Mouse (Mus musculus): Measurements from ENCODE around the gene Xxylt1. TPM values are rescaled to one million over a fixed set of nuclear protein-coding genes. Genes with fewer than 3 reads are reported as not detected.

Gene Xxylt1
- polyA plus RNA-seq, 1 experiment from 2014 or later, result 11.7 TPM

DNA sequence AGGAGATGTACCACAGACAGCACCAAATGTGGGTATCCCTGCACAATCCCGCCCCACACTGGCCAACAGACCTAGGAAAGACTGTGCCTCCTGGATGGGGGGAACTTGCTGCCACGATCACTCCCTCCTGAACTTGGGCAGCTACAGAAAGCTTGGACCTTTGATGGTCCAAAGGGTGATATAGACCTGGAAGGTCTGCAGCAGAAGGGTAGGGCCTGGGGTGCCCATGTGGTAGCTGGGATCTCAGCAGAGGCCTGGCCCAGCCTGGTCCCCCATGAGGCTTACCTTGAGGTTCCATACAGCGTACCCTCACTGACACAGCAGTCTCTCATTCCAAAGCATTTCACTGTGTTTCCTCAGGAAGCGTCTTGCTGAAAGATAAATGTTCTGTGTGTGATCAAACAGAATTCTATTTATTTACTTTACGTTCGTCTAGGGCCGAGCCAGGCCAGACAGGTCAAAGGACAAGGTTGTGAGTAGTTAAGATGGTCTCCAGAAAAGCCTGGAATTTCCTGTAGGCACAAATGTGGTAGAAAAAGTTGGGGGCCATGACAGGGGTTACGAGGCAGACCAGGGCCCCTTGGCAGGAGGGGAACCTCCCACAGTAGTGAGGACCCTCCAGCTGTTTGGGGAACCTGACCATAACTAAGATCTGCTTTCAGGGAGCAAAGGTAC, 153.0 kb downstream of the Xxylt1 start:
- ATAC-seq (ENCODE audit: low FRiP score), result no peak
- H3K27ac ChIP-seq (ENCODE audit: low read depth, low read length), result no peak overlapping the region
- no peak overlapping the region for H3K4me3 ChIP-seq (ENCODE audit: low read depth, low read length)
- no peaks in the 10 kb centered on the region for H3K27me3 ChIP-seq (ENCODE audit: control insufficient read depth, insufficient read depth, low read length)
- H3K4me1 ChIP-seq (ENCODE audit: control insufficient read depth, insufficient read depth, low read length), result no peaks in the 10 kb centered on the region
- no peak overlapping the region for H3K4me2 ChIP-seq
- no peaks in the 10 kb centered on the region for H3K36me3 ChIP-seq (ENCODE audit: control insufficient read depth, insufficient read depth, low read length)
- H3K9me3 ChIP-seq (ENCODE audit: control insufficient read depth, low read length), result no peaks in the 10 kb centered on the region
- H3K9ac ChIP-seq (ENCODE audit: low read length), result no peak overlapping the region
- 79% methylated on average over 8 of the region's 8 CpGs for WGBS
- DNase-seq (ENCODE audit: low spot score, missing footprints), result peak; percentile 67

GRCm38 (mm10) chr16:30925496-30925895, 155.7 kb downstream of the Xxylt1 start:
- Histone ChIP-seq H3K4me2 (no peak overlapping the region), H3K4me1 (ENCODE audit: control insufficient read depth, insufficient read depth, low read length) (no peaks in the 10 kb centered on the region), H3K9ac (ENCODE audit: low read length) (no peak overlapping the region), H3K36me3 (ENCODE audit: control insufficient read depth, insufficient read depth, low read length) (no peaks in the 10 kb centered on the region), H3K4me3 (ENCODE audit: low read depth, low read length) (no peak overlapping the region), H3K27me3 (ENCODE audit: control insufficient read depth, insufficient read depth, low read length) (no peaks in the 10 kb centered on the region), H3K9me3 (ENCODE audit: control insufficient read depth, low read length) (no peaks in the 10 kb centered on the region), H3K27ac (ENCODE audit: low read depth, low read length) (no peak overlapping the region)
- no peak for DNase-seq (ENCODE audit: low spot score, missing footprints)
- WGBS, result 70% methylated on average over 4 of the region's 4 CpGs
- no peak for ATAC-seq (ENCODE audit: low FRiP score)

- Histone ChIP-seq H3K4me2 (no peak overlapping the region), H3K9me3 (ENCODE audit: control insufficient read depth, low read length) (no peaks in the 10 kb centered on the region), H3K27ac (ENCODE audit: low read depth, low read length) (no peak overlapping the region), H3K36me3 (ENCODE audit: control insufficient read depth, insufficient read depth, low read length) (no peaks in the 10 kb centered on the region), H3K9ac (ENCODE audit: low read length) (no peak overlapping the region), H3K4me1 (ENCODE audit: control insufficient read depth, insufficient read depth, low read length) (no peaks in the 10 kb centered on the region), H3K27me3 (ENCODE audit: control insufficient read depth, insufficient read depth, low read length) (no peaks in the 10 kb centered on the region), H3K4me3 (ENCODE audit: low read depth, low read length) (no peak overlapping the region)
- WGBS, result 75% methylated on average over 7 of the region's 7 CpGs
- peak; percentile 26 for DNase-seq (ENCODE audit: low spot score, missing footprints)
- no peak for ATAC-seq (ENCODE audit: low FRiP score)
These were observed 157.3 kb downstream of the Xxylt1 start for GRCm38 (mm10) chr16:30923899-30924298.

- peak; percentile 64 for DNase-seq (ENCODE audit: low spot score, missing footprints)
- no peak overlapping the region for H3K4me3 ChIP-seq (ENCODE audit: low read depth, low read length)
- no peak overlapping the region for H3K4me2 ChIP-seq
- no peak overlapping the region for H3K27ac ChIP-seq (ENCODE audit: low read depth, low read length)
- H3K27me3 ChIP-seq (ENCODE audit: control insufficient read depth, insufficient read depth, low read length), result no peaks in the 10 kb centered on the region
- no peak for ATAC-seq (ENCODE audit: low FRiP score)
- no peaks in the 10 kb centered on the region for H3K36me3 ChIP-seq (ENCODE audit: control insufficient read depth, insufficient read depth, low read length)
- no peaks in the 10 kb centered on the region for H3K4me1 ChIP-seq (ENCODE audit: control insufficient read depth, insufficient read depth, low read length)
- 90% methylated on average over 1 of the region's 1 CpGs for WGBS
- no peaks in the 10 kb centered on the region for H3K9me3 ChIP-seq (ENCODE audit: control insufficient read depth, low read length)
- no peak overlapping the region for H3K9ac ChIP-seq (ENCODE audit: low read length)
These were observed 158.7 kb downstream of the Xxylt1 start for GRCm38 (mm10) chr16:30922548-30922947.

DNA sequence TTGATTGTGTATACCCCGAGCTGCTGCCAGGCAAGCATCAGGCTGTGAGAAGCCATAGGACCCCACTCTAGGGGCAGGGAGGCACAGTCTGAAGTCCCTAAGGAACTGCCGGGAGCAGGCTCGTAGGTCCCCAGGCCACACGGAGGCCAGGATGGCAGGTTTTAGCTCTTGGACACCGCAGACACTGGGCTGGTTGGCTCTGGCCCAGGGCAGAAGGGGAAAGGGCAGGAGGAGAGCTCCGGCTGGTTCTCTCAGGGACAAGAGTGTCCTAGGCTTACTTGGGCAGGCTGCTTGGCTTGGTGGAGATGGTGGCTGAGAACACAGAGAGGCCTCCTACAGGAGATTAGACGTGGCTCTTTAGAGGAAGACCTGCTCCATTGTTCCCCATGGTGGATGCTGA, 162.4 kb downstream of the Xxylt1 start:
- WGBS, result 94% methylated on average over 7 of the region's 7 CpGs
- Histone ChIP-seq H3K4me2 (no peak overlapping the region), H3K4me1 (ENCODE audit: control insufficient read depth, insufficient read depth, low read length) (no peaks in the 10 kb centered on the region), H3K9me3 (ENCODE audit: control insufficient read depth, low read length) (no peaks in the 10 kb centered on the region), H3K36me3 (ENCODE audit: control insufficient read depth, insufficient read depth, low read length) (no peaks in the 10 kb centered on the region), H3K4me3 (ENCODE audit: low read depth, low read length) (no peak overlapping the region), H3K27ac (ENCODE audit: low read depth, low read length) (no peak overlapping the region), H3K27me3 (ENCODE audit: control insufficient read depth, insufficient read depth, low read length) (no peaks in the 10 kb centered on the region), H3K9ac (ENCODE audit: low read length) (no peak overlapping the region)
- no peak for ATAC-seq (ENCODE audit: low FRiP score)
- no peak for DNase-seq (ENCODE audit: low spot score, missing footprints)

GRCm38 (mm10) chr16:30916931-30917330, 164.3 kb downstream of the Xxylt1 start:
- Histone ChIP-seq H3K4me3 (ENCODE audit: low read depth, low read length) (no peak overlapping the region), H3K9ac (ENCODE audit: low read length) (no peak overlapping the region), H3K27ac (ENCODE audit: low read depth, low read length) (no peak overlapping the region), H3K9me3 (ENCODE audit: control insufficient read depth, low read length) (no peaks in the 10 kb centered on the region), H3K36me3 (ENCODE audit: control insufficient read depth, insufficient read depth, low read length) (no peaks in the 10 kb centered on the region), H3K4me1 (ENCODE audit: control insufficient read depth, insufficient read depth, low read length) (no peaks in the 10 kb centered on the region), H3K27me3 (ENCODE audit: control insufficient read depth, insufficient read depth, low read length) (no peaks in the 10 kb centered on the region), H3K4me2 (no peak overlapping the region)
- no peak for ATAC-seq (ENCODE audit: low FRiP score)
- 78% methylated on average over 3 of the region's 3 CpGs for WGBS
- peak; percentile 26 for DNase-seq (ENCODE audit: low spot score, missing footprints)

GRCm38 (mm10) chr16:30915611-30916220, 165.5 kb downstream of the Xxylt1 start:
- Histone ChIP-seq H3K9ac (ENCODE audit: low read length) (no peak overlapping the region), H3K4me1 (ENCODE audit: control insufficient read depth, insufficient read depth, low read length) (no peaks in the 10 kb centered on the region), H3K9me3 (ENCODE audit: control insufficient read depth, low read length) (no peaks in the 10 kb centered on the region), H3K27ac (ENCODE audit: low read depth, low read length) (no peak overlapping the region), H3K27me3 (ENCODE audit: control insufficient read depth, insufficient read depth, low read length) (no peaks in the 10 kb centered on the region), H3K4me2 (no peak overlapping the region), H3K36me3 (ENCODE audit: control insufficient read depth, insufficient read depth, low read length) (no peaks in the 10 kb centered on the region), H3K4me3 (ENCODE audit: low read depth, low read length) (no peak overlapping the region)
- no peak for DNase-seq (ENCODE audit: low spot score, missing footprints)
- WGBS, result 92% methylated on average over 14 of the region's 14 CpGs
- no peak for ATAC-seq (ENCODE audit: low FRiP score)

Other genes with a start within 250 kb of the Xxylt1 start
- gene Acap2, start 119.8 kb upstream of the Xxylt1 start, polyA plus RNA-seq (2014; fragmentation: Nextera tagmentation; extraction: Ambion mirVana), result 23.2 and 24.2 TPM in 2 replicates
- 109 and 114 TPM in 2 replicates for gene Ppp1r2, start 193.8 kb upstream of the Xxylt1 start, polyA plus RNA-seq (2014; fragmentation: Nextera tagmentation; extraction: Ambion mirVana)
- 49.9 and 55.1 TPM in 2 replicates for gene Apod, start 233.4 kb upstream of the Xxylt1 start, polyA plus RNA-seq (2014; fragmentation: Nextera tagmentation; extraction: Ambion mirVana)